Mouse (Mus musculus) liver, embryonic 14.5 days (tissue): ENCODE measurements around the gene Hist2h2aa1.

Source experiments
- CTCF ChIP-seq: IDR thresholded peaks from 2 replicates; pipeline ENCODE4 v1.5.1; 2016; ENCODE audit warnings: antibody characterized with exemption, low read depth, control low read depth
- EP300 ChIP-seq: IDR thresholded peaks from 2 replicates; pipeline ENCODE4 v1.6.1; 2016; ENCODE audit warnings: antibody characterized with exemption, low read depth

- TF ChIP-seq CTCF (no peak), EP300 (peak; percentile 58)
These were observed 5.6 kb downstream of the Hist2h2aa1 start for GRCm38 (mm10) chr3:96250890-96251289.
